Mouse (Mus musculus) right cerebral cortex, postnatal 25 days (tissue): ENCODE data around the gene Ankrd44.

Source experiments
- DNase-seq: peaks from one replicate; pipeline ENCODE4 v3.0.0; 2022

Gene Ankrd44

DNA sequence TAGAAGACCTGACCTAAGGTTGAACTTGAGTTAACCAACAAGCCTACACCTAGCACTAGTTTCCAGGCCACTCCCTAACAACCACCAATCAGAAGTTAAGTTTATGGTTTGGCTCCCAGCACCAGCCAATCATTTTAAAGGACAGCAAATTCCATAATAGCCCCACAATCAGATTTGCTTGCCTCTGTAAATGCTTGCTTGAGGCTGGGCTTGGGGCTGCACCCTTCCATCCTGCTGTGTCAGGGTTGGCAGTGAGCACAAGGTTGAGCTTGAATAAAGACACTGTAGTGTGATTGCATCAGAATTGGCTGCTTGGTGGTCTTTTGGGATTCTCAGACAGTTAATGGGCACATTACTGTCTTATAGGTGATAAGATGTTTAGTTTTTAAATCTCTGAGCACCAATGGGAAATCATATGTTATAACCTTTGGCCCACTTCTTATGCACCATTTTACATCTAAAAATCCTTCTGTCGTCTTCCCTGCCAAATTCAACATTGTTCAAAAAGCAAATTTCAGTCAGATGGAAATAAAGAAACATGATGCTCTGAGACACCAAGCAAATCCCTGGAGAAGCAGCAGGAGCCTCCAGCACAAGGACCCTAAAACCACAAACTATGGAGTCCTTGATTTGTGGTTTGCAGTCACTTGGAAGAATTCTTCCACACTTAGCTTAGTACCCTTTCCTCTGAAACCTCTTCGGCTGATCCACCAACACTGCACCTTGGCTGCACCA, 119.9 kb downstream of the Ankrd44 start:
- DNase-seq, result no peak

DNA sequence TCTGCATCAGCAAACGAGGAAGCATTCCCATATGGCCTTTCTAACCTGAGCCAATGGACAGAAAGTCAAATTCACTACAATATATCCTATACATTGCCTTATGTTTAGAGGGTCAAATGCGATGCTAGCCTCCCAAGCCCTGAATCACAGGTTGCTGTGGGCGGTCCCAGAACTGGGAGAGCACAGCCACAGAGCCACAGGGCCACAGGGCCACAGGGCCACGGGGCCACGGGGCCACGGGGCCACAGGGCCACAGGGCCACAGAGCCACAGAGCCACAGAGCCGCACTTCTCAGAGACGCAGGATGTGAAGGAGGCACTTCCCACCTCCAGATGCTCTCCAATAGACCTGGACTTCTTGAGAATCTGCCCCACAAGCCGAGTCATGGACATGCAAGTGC, 121.8 kb downstream of the Ankrd44 start:
- DNase-seq, result no peak

- DNase-seq, result no peak
These were observed 123.5 kb downstream of the Ankrd44 start for GRCm38 (mm10) chr1:54802703-54803102.

DNA sequence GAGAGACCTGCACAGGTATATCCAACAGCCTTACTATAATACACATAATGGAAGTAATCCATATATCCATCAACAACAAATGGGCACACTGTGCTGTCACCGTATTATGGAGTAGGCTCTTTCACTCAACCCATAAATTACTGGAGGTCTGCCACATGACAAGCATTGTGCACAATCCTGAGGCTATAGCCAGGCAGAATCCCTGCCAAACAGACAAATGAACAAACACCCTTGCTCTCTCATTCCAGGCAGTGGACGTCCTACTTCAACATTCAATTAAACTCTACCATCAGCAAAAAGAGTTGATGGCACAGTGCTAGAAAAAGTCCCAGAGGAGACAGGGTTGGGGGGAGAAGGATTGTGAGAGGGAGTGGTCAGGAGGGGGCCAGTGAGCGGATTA, 124.9 kb downstream of the Ankrd44 start:
- no peak for DNase-seq

- DNase-seq, result no peak
These were observed 126.8 kb downstream of the Ankrd44 start for GRCm38 (mm10) chr1:54799421-54799820.

- DNase-seq, result no peak
These were observed 127.8 kb downstream of the Ankrd44 start for GRCm38 (mm10) chr1:54798415-54798814.

- DNase-seq, result no peak
These were observed 131.5 kb downstream of the Ankrd44 start for GRCm38 (mm10) chr1:54794709-54795108.

GRCm38 (mm10) chr1:54791406-54791805, 134.8 kb downstream of the Ankrd44 start:
- DNase-seq, result no peak

GRCm38 (mm10) chr1:54789327-54789960, 136.7 kb downstream of the Ankrd44 start:
- no peak for DNase-seq

- no peak for DNase-seq
These were observed 137.8 kb downstream of the Ankrd44 start for GRCm38 (mm10) chr1:54788337-54788736.

- DNase-seq, result no peak
These were observed 148.0 kb downstream of the Ankrd44 start for GRCm38 (mm10) chr1:54778151-54778550.

DNA sequence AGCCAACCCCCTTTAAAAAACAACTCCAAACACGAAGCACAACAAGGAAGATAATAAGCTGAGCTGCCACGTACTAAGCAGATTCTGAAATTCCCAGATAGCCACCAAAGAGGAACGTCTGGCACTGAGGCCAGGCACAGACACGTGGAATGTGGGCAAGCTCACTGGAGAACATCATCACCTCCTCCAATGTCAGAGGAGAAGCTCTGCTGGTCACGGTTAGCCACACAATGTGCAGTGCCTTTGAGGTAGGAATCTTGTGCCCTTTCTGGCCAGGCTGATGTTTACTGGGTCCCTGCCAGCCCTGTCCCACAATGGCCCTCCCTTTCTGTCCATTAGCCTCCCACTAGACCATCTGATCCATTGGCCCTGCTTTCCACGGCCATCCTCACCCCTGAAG, 149.1 kb downstream of the Ankrd44 start:
- no peak for DNase-seq

DNA sequence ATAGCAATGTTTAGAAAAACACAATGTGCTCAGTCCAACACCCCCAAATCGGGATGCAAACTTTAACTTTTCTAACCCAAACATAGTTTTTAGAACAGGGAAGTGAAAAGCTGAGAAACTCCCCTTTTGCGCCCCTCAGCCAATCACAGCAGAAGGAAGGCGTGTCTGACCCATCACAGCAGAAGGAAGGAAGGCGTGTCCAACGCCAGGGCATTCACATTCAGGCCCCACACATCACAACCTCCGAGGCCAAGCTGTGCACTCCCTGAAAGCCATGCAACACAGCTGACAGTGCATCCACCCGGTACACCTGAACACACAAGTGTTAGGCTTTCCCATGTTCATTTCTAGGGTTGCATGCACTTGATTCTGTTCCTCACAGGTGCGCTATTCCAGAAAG, 150.1 kb downstream of the Ankrd44 start:
- no peak for DNase-seq

- no peak for DNase-seq
These were observed 153.3 kb downstream of the Ankrd44 start for GRCm38 (mm10) chr1:54772843-54773242.

GRCm38 (mm10) chr1:54771471-54771870, 154.7 kb downstream of the Ankrd44 start:
- DNase-seq, result no peak

DNA sequence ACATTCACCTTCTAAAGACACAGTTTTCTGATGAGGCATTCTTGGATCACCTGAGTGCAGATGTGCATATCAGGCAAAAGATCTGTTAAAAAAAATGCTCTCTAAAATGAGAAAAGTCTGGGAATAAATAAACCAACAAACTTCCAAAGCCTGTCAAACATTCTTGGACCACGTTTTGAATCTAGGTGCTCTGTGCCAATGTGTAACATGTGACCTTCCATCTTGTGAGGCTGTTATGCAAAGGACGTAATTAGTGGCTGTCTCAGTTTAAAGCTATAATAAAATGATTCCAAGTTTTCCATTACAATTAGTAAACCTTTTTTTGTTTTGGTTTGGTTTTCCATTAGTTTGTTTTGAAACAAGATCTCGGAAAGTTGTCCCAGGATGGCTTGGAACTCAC, 159.0 kb downstream of the Ankrd44 start:
- DNase-seq, result no peak

GRCm38 (mm10) chr1:54765632-54766238, 160.5 kb downstream of the Ankrd44 start:
- DNase-seq, result no peak

DNA sequence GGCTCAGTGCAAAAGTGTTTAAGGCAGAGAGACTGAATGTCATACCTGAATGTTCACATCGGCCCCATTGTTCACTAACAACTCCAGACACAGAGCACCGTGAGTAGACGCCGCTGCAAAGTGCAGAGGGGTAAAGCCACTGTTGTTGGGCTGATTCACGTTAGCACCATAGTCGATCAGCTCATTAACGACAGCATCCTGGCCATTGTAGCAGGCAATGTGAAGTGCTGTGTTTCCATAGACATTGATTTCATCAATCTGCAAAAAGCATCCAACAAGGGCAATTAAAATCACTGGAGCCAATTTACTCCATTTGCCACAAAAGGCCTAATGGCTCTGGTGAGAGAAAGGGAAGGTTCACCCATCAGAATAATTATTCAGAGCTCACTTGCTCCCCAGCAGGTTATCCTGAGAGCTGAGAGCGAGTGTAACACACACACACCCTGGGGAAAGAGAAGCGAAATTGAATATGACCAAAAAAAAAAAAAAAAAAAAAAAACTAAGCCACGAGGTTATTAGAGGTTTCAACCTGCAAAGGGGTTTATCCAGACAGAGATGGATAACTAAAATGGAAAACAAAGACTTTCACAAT, 163.9 kb downstream of the Ankrd44 start:
- DNase-seq, result no peak

GRCm38 (mm10) chr1:54759841-54760240, 166.3 kb downstream of the Ankrd44 start:
- no peak for DNase-seq

DNA sequence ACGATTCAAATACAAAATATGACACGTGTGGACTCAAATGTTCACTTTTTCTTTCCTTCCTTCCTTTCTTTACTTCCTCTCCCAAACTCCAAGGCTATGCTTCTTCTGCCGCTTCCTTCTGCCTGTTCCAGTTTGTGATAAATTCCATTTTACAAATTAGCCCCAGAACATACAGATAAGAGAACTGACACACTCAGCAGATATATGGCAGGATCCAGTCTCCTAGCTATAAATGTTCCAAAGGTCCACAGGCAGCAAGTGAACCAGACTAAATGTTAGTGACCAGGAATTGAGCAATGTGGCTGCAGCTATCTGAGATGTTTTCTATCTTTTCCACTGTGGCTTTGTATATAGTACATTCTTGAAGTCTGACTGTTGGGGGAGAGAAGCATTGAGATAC, 168.9 kb downstream of the Ankrd44 start:
- DNase-seq, result no peak

- DNase-seq, result no peak
These were observed 170.4 kb downstream of the Ankrd44 start for GRCm38 (mm10) chr1:54755690-54756365.

GRCm38 (mm10) chr1:54749961-54750360, 176.2 kb downstream of the Ankrd44 start:
- DNase-seq, result no peak

GRCm38 (mm10) chr1:54749516-54749915, 176.7 kb downstream of the Ankrd44 start:
- no peak for DNase-seq
